Mouse (Mus musculus) spleen, adult 2 months (tissue): Measurements from ENCODE around the gene Gm21992.

ENCODE experiments used
- CTCF ChIP-seq: fragments of 200-500 bp; IDR thresholded peaks from 2 replicates; pipeline ENCODE4 v1.5.1; 2011; ENCODE audit warnings: mild to moderate bottlenecking, inconsistent platforms; ENCODE audit not compliant: insufficient read depth, insufficient read length, insufficient replicate concordance; ENCODE audit errors: extremely low read depth
- POLR2A ChIP-seq: fragments of 200-500 bp; IDR thresholded peaks from 2 replicates; pipeline ENCODE4 v1.6.1; 2011; ENCODE audit warnings: low read depth, low read length, inconsistent platforms

DNA sequence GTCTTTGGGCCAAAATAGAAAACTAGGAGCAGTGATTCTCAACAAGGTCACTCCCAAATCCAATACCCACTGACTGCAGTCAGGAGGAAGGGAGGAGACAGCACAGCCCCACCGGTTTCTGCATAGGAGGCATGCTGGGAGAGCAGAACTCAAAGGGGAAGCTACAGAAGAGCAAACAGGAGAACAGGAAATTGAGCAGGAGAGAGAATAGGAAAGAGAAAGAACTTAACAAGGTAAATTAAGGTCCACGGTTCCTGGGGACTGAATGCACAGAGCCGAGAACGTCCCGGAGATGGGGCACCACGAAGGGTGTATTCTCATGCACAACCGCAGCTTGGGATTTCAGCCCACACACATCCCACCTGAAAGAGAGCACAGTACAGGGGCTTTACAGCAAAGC is 26.2 kb downstream of the Gm21992 start:
- no peak for TF ChIP-seq CTCF
- no peak for TF ChIP-seq POLR2A
